Mouse (Mus musculus): ENCODE measurements around the gene Ddx51.

DNA sequence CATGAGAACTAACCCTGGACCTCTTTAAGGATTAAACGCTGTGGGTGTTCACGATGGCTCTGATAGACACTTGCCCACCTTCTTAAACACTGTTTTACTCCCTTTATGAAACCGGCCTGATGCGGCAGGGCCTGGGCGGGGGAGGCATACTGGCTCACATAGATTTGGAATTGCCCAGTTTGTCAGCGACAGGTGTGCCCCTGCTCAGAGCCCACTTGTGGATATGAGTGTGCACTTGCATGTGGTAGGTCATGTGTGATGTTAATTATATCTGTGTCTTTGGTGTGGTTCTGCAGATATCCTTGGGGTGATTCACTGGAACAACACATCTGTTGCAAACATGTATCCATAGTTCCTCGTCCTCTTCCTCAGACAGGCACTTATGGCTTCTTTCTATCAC, 42.8 kb upstream of the Ddx51 start:
- no peak for TF ChIP-seq TAL1 (IDR thresholded peaks at IDR 0.05; ENCODE audit: low read length)
- no peak for TF ChIP-seq GATA1 (IDR thresholded peaks at IDR 0.05; ENCODE audit: low read length)

Measured in erythroblast, embryonic 14.5 days (primary cell).